Mouse (Mus musculus): Measurements from ENCODE around the gene Cd300lf.

DNA sequence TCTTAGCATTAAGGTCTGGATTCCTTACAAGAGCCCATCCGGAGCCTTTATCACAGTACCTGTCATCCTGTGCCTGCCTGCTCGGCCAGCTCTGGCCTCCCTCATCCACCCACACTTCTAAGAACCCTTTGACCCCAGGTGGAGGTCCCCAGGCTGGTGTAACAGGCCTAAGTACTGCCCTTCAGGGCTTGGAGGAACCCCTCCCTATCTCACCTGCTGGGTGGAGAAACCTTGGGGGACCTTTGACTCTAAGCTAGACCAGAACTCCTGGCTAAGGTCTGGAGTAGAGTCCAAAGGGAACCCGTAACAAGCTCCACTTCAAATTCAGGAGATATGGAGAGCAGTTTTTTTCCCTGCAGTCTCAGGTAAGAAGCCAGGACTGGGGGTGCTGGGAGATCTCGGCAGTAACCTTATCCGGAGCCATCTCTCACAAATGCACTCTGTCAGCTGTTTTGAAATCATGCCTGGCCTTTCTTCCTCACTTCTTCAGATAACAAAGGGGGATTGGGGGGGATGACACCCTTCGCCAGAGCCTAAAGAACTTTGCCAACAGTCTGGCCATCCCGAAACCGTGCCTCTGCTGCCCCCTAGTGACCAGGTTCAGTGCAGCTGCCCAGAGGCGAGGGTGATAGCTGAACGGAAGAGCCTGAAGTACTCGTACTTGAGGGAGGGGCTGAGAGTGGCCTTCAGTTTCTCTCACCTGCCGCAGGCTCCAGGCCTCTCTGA is 48.3 kb upstream of the Cd300lf start:
- TF ChIP-seq CTCF (conservative IDR thresholded peaks at IDR 0.05; ENCODE audit: insufficient read depth, insufficient read length, low read depth, low read length) (peak; percentile 94), POLR2A (IDR thresholded peaks at IDR 0.05; ENCODE audit: low read depth, low read length) (no peak)
